Mouse (Mus musculus): ENCODE data around the gene Olfr102. TPM values are rescaled to one million over a fixed set of nuclear protein-coding genes. Genes with fewer than 3 reads are reported as not detected.

Olfr102 gene
- polyA plus RNA-seq, 1 experiment from 2014 or later: not detected

DNA sequence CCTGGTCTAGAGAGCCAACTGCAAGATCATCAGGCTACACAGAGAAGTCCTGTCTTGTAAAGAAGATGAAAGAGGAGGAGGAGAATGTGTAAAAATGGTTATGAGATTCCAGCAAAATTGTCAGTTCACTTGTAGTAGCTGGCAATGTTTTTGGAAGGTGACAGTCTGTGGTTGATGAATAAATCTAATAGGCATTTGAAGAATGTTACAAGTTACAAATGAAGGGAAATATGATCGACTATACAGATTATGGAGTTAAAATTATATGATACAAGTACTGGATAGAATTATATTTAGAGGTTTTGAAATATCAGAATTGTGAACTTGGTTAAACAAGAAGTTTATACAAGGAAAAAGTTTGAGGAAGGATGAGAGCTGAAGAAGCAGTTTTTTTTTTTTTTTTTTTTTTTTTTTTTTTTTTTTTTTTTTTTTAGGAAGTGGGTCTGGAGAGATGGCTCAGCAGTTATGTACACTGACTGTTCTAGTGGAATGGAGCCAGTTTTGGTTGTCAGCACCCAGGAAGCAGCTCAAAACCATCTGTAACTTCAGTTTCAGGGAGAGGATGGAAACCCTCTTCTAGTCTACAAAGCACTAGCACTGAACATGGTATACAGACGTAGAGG is 41.1 kb downstream of the Olfr102 start:
- WGBS: 72% methylated on average over 2 of the region's 2 CpGs
- no peak overlapping the region for H3K4me3 ChIP-seq (ENCODE audit: low read depth, low read length)
- H3K36me3 ChIP-seq (ENCODE audit: control insufficient read depth, insufficient read depth, low read length): no peaks in the 10 kb centered on the region
- H3K27me3 ChIP-seq (ENCODE audit: control insufficient read depth, insufficient read depth, low read length): no peaks in the 10 kb centered on the region
- H3K27ac ChIP-seq (ENCODE audit: low read depth, low read length): no peak overlapping the region
- H3K4me1 ChIP-seq (replicated peaks; ENCODE audit: control insufficient read depth, insufficient read depth, low read length): no peaks in the 10 kb centered on the region
- H3K9ac ChIP-seq (ENCODE audit: low read depth, low read length): no peak overlapping the region
- H3K9me3 ChIP-seq (ENCODE audit: control insufficient read depth, low read length): no peaks in the 10 kb centered on the region
- ATAC-seq (ENCODE audit: low FRiP score): no peak
- H3K4me2 ChIP-seq (replicated peaks; ENCODE audit: low read depth, low read length): no peak overlapping the region
- no peak for DNase-seq (ENCODE audit: low spot score)

DNA sequence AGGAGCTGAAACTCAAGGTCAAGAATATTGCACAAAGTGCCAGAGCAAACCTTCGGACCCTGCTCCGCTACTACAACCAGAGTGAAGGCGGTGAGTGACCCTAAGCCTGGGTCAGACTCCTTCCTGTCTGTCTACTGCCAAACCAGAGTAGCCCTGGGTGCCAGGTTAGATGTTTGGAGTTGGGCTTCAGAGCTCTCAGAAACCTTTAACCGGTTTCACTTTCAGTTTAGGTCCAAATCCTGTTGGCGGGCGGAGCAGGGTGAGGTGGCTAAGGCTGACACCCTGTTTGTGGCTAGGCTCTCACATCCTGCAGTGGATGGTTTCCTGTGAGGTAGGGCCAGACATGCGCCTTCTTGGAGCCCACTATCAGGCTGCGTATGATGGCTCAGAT is 46.2 kb downstream of the Olfr102 start:
- 73% methylated on average over 8 of the region's 8 CpGs for whole genome bisulfite sequencing
- Histone ChIP-seq H3K9me3 (ENCODE audit: control insufficient read depth, low read length) (no peaks in the 10 kb centered on the region), H3K27me3 (ENCODE audit: control insufficient read depth, insufficient read depth, low read length) (no peaks in the 10 kb centered on the region), H3K4me2 (replicated peaks; ENCODE audit: low read depth, low read length) (peak overlapping the region; percentile 80), H3K9ac (ENCODE audit: low read depth, low read length) (no peak overlapping the region), H3K4me3 (ENCODE audit: low read depth, low read length) (peak overlapping the region; percentile 48), H3K4me1 (replicated peaks; ENCODE audit: control insufficient read depth, insufficient read depth, low read length) (no peaks in the 10 kb centered on the region), H3K27ac (ENCODE audit: low read depth, low read length) (no peak overlapping the region), H3K36me3 (ENCODE audit: control insufficient read depth, insufficient read depth, low read length) (no peaks in the 10 kb centered on the region)
- DNase-seq (ENCODE audit: low spot score) (no peak), ATAC-seq (ENCODE audit: low FRiP score) (peak; percentile 44)

DNA sequence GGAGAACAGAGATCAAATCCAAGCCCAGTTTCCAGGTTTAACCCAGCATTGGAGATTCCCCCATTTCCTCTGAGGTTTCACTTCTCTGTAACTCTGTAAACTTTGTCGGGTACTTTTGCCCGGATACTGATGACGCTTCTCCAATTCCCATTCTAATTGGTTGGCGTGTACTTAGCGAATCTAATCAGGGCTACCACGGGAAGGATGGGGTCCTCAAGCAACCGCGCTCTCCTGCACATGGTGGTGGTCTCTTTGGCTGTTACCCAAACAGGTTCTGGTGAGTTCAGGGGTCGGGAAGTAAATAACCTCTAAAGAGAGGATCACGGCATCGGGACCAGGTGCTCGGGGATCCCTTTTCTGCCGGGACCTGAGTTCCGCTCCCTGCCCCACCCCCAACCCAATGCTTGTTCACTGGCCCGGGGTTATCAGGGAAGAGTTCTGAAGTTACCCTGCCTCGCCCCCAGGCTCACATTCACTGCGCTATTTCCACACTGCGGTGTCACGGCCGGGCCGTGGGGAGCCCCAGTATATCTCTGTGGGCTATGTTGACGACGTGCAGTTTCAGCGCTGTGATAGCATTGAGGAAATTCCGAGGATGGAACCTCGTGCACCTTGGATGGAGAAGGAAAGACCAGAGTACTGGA is 46.7 kb downstream of the Olfr102 start, which contains the start of gene H2-M3:
Gene H2-M3, plus strand, starts transcription at position 163 of the 644 bp plus-strand sequence.
- Histone ChIP-seq H3K36me3 (ENCODE audit: control insufficient read depth, insufficient read depth, low read length) (no peaks in the 10 kb centered on the region), H3K4me3 (ENCODE audit: low read depth, low read length) (peak within 1 kb of the TSS; percentile 48), H3K27me3 (ENCODE audit: control insufficient read depth, insufficient read depth, low read length) (no peaks in the 10 kb centered on the region), H3K9me3 (ENCODE audit: control insufficient read depth, low read length) (no peaks in the 10 kb centered on the region), H3K4me2 (replicated peaks; ENCODE audit: low read depth, low read length) (peak within 1 kb of the TSS; percentile 80), H3K4me1 (replicated peaks; ENCODE audit: control insufficient read depth, insufficient read depth, low read length) (no peaks in the 10 kb centered on the region), H3K27ac (ENCODE audit: low read depth, low read length) (no peak within 1 kb of the TSS), H3K9ac (ENCODE audit: low read depth, low read length) (0 out of 2 replicates have a peak within 1 kb of the TSS, but pooled peaks have one; percentile 28)
- 5% methylated on average over 26 of the region's 26 CpGs for WGBS
- ATAC-seq (ENCODE audit: low FRiP score) (peak; percentile 98), DNase-seq (ENCODE audit: low spot score) (peak; percentile 91)

- Histone ChIP-seq H3K36me3 (ENCODE audit: control insufficient read depth, insufficient read depth, low read length) (no peaks in the 10 kb centered on the region), H3K4me3 (ENCODE audit: low read depth, low read length) (no peak within 1 kb of the TSS), H3K27ac (ENCODE audit: low read depth, low read length) (no peak within 1 kb of the TSS), H3K9ac (ENCODE audit: low read depth, low read length) (no peak within 1 kb of the TSS), H3K4me2 (replicated peaks; ENCODE audit: low read depth, low read length) (no peak within 1 kb of the TSS), H3K27me3 (ENCODE audit: control insufficient read depth, insufficient read depth, low read length) (no peaks in the 10 kb centered on the region), H3K4me1 (replicated peaks; ENCODE audit: control insufficient read depth, insufficient read depth, low read length) (no peaks in the 10 kb centered on the region), H3K9me3 (ENCODE audit: control insufficient read depth, low read length) (no peaks in the 10 kb centered on the region)
- WGBS: 91% methylated on average over 1 of the region's 1 CpGs
- DNase-seq (ENCODE audit: low spot score) (no peak), ATAC-seq (ENCODE audit: low FRiP score) (no peak)
Observed at GRCm38 (mm10) chr17:37263626-37264025, 53.2 kb downstream of the Olfr102 start, which contains the start of gene Olfr98. Gene Olfr98, minus strand, starts transcription at chr17:37263749.

Other genes with a start within 250 kb of the Olfr102 start
- gene Olfr90, start 228.6 kb downstream of the Olfr102 start, polyA plus RNA-seq (2014; fragmentation: Nextera tagmentation; extraction: Ambion mirVana): 0.06 TPM in 1 of 2 replicates, not detected in the other
- 0.08 TPM in 1 of 2 replicates, not detected in the other for gene Olfr91, start 218.8 kb downstream of the Olfr102 start, polyA plus RNA-seq (2014; fragmentation: Nextera tagmentation; extraction: Ambion mirVana)
- gene Olfr92, start 197.0 kb downstream of the Olfr102 start, polyA plus RNA-seq (2014; fragmentation: Nextera tagmentation; extraction: Ambion mirVana): not detected in 2 replicates
- gene Olfr93, start 155.6 kb downstream of the Olfr102 start, polyA plus RNA-seq (2014; fragmentation: Nextera tagmentation; extraction: Ambion mirVana): not detected in 2 replicates
- gene Ubd, start 123.2 kb downstream of the Olfr102 start, polyA plus RNA-seq (2014; fragmentation: Nextera tagmentation; extraction: Ambion mirVana): not detected in 2 replicates
- gene Olfr94, start 116.1 kb downstream of the Olfr102 start, polyA plus RNA-seq (2014; fragmentation: Nextera tagmentation; extraction: Ambion mirVana): not detected in 2 replicates
- gene Olfr95, start 103.9 kb downstream of the Olfr102 start, polyA plus RNA-seq (2014; fragmentation: Nextera tagmentation; extraction: Ambion mirVana): not detected in 2 replicates
- not detected in 2 replicates for gene Olfr96, start 96.9 kb downstream of the Olfr102 start, polyA plus RNA-seq (2014; fragmentation: Nextera tagmentation; extraction: Ambion mirVana)
- gene Olfr97, start 79.7 kb downstream of the Olfr102 start, polyA plus RNA-seq (2014; fragmentation: Nextera tagmentation; extraction: Ambion mirVana): not detected in 2 replicates
- gene Olfr98, start 53.3 kb downstream of the Olfr102 start, polyA plus RNA-seq (2014; fragmentation: Nextera tagmentation; extraction: Ambion mirVana): not detected in 2 replicates
- gene H2-M3, start 46.8 kb downstream of the Olfr102 start, polyA plus RNA-seq (2014; fragmentation: Nextera tagmentation; extraction: Ambion mirVana): 0.93 and 1.3 TPM in 2 replicates
- gene Olfr99, start 33.6 kb downstream of the Olfr102 start, polyA plus RNA-seq (2014; fragmentation: Nextera tagmentation; extraction: Ambion mirVana): not detected in 2 replicates
- gene Olfr101, start 12.7 kb downstream of the Olfr102 start, polyA plus RNA-seq (2014; fragmentation: Nextera tagmentation; extraction: Ambion mirVana): not detected in 2 replicates
- gene Olfr103, start 22.6 kb upstream of the Olfr102 start, polyA plus RNA-seq (2014; fragmentation: Nextera tagmentation; extraction: Ambion mirVana): not detected in 2 replicates
- gene Olfr104-ps, start 42.5 kb upstream of the Olfr102 start, polyA plus RNA-seq (2014; fragmentation: Nextera tagmentation; extraction: Ambion mirVana): not detected in 2 replicates
- not detected in 2 replicates for gene Olfr105-ps, start 62.0 kb upstream of the Olfr102 start, polyA plus RNA-seq (2014; fragmentation: Nextera tagmentation; extraction: Ambion mirVana)
- gene Olfr106-ps, start 73.3 kb upstream of the Olfr102 start, polyA plus RNA-seq (2014; fragmentation: Nextera tagmentation; extraction: Ambion mirVana): not detected in 2 replicates
- gene Olfr107, start 82.2 kb upstream of the Olfr102 start, polyA plus RNA-seq (2014; fragmentation: Nextera tagmentation; extraction: Ambion mirVana): not detected in 2 replicates
- not detected in 2 replicates for gene Olfr108, start 128.4 kb upstream of the Olfr102 start, polyA plus RNA-seq (2014; fragmentation: Nextera tagmentation; extraction: Ambion mirVana)
- not detected in 2 replicates for gene Olfr109, start 141.9 kb upstream of the Olfr102 start, polyA plus RNA-seq (2014; fragmentation: Nextera tagmentation; extraction: Ambion mirVana)
- 0.11 TPM in 1 of 2 replicates, not detected in the other for gene H2-M2, start 166.5 kb upstream of the Olfr102 start, polyA plus RNA-seq (2014; fragmentation: Nextera tagmentation; extraction: Ambion mirVana)
- gene Olfr110, start 175.4 kb upstream of the Olfr102 start, polyA plus RNA-seq (2014; fragmentation: Nextera tagmentation; extraction: Ambion mirVana): not detected in 2 replicates
- gene Olfr111, start 191.0 kb upstream of the Olfr102 start, polyA plus RNA-seq (2014; fragmentation: Nextera tagmentation; extraction: Ambion mirVana): not detected in 2 replicates

Measured in hindbrain, embryonic 11.5 days (tissue).